Mouse (Mus musculus): ENCODE measurements at regions not wholly inside any gene's neighbourhood (a gene's known extent, or its start where the extent isn't known, plus 50 kb on each side); places are given as distances from the start of the nearest gene placed in this dataset.

DNA sequence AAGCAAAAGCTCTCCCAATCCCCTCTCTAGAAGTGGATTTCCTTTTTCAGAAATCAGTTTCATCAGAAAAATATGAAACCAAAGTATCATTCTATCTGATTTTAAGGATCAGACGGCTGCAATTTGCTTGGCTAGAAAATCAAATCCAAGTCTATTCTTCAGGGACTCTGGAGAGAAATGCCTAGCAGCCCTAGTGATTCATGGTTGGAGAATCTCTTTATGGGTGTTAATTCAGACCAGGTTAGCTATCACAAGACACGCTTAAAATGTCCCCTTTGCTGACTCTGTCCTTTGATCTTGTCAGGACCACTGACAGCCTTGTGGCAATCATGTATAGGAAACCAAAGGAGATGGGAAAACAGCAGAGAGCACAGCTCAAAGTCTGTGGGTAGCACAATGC, 475.7 kb upstream of the Zfp462 start:
- TF ChIP-seq EP300 (IDR thresholded peaks at IDR 0.05) (no peak), CTCF (IDR thresholded peaks at IDR 0.05) (no peak)
